Mouse (Mus musculus) kidney, embryonic 15.5 days (tissue): ENCODE measurements at regions not wholly inside any gene's neighbourhood (a gene's known extent, or its start where the extent isn't known, plus 50 kb on each side); places are given as distances from the start of the nearest gene placed in this dataset. TPM values are rescaled to one million over a fixed set of nuclear protein-coding genes. Genes with fewer than 3 reads are reported as not detected.

Experiments
- ATAC-seq: fragments of 200-750 bp; cut with Nextera tagmentation; replicated peaks from 2 replicates; pipeline ENCODE4 v1.8.0; 2017; ENCODE audit warnings: moderate TSS enrichment; ENCODE audit not compliant: low FRiP score
- H3K27ac ChIP-seq: fragments of 300-500 bp; sonication (generic); 2 replicates; pipeline ENCODE4 v1.5.1; 2015; ENCODE audit warnings: mild to moderate bottlenecking, inconsistent platforms
- H3K27me3 ChIP-seq: fragments of 300-500 bp; sonication (generic); 2 replicates; pipeline ENCODE4 v1.6.1; 2015; ENCODE audit warnings: inconsistent platforms
- H3K36me3 ChIP-seq: fragments of 300-500 bp; sonication (generic); 2 replicates; pipeline ENCODE4 v1.6.1; 2015; ENCODE audit warnings: inconsistent platforms
- H3K4me1 ChIP-seq: fragments of 300-500 bp; sonication (generic); 2 replicates; pipeline ENCODE4 v1.6.1; 2015; ENCODE audit warnings: inconsistent platforms
- H3K4me2 ChIP-seq: fragments of 300-500 bp; sonication (generic); 2 replicates; pipeline ENCODE4 v1.6.1; 2015; ENCODE audit warnings: moderate library complexity, mild to moderate bottlenecking, inconsistent platforms
- H3K4me3 ChIP-seq: fragments of 300-500 bp; sonication (generic); replicated peaks from 2 replicates; pipeline ENCODE4 v1.5.1; 2015; ENCODE audit warnings: mild to moderate bottlenecking, inconsistent platforms
- H3K9ac ChIP-seq: fragments of 300-500 bp; sonication (generic); 2 replicates; pipeline ENCODE4 v1.6.1; 2015; ENCODE audit warnings: mild to moderate bottlenecking, inconsistent platforms
- H3K9me3 ChIP-seq: fragments of 300-500 bp; sonication (generic); replicated peaks from 2 replicates; pipeline ENCODE4 v1.6.1; 2016; ENCODE audit warnings: inconsistent platforms
- WGBS: fragments of 180-500 bp; shearing (Covaris S2); methylation state at CpG from one replicate; pipeline ENCODE4 v1.1.7; 2015; ENCODE audit warnings: mixed read lengths; 5-methylcytosine and 5-hydroxymethylcytosine counted together
- microRNA-seq: library from miRNA; unstranded; fragments of <30 nt; microRNA quantifications from one replicate; pipeline ENCODE4, GENCODE M21; 2016

DNA sequence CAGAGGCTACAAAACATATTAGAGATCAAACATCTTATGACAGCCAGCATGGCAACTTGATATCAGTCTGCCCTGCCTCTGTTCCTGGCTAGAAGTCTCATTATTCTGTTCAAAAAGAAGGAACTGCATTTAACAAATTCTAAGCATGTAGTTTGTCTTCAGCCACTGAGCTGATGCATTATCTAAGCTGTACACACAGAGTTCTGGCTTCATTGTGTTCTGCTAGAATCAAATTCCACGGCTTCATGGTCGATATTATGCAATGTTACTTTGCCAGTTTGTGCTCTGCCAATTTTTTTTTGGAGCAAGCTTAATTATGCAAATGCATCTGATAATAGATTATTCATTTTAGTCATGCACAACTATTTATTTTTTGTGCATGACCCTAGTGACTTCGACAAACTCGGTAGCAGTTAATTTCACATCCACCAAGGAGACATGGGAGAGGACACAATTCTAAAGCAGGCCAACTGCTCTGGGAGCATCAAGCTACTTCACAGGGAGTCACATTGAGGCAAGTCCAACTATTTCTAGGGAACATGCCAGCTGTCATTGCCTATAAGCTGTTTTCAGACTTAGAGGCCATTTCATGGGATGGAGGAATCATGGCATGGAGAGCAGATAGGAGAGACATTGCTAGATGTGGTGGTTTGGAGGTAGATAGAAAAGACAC lies 360.8 kb downstream of the Kif20b start:
- H3K9ac ChIP-seq = no peak overlapping the region
- H3K4me3 ChIP-seq = no peak overlapping the region
- 85% methylated on average over 4 of the region's 4 CpGs for WGBS
- no peak overlapping the region for H3K27ac ChIP-seq
- no peak overlapping the region for H3K4me2 ChIP-seq
- no peaks in the 10 kb centered on the region for H3K36me3 ChIP-seq
- H3K4me1 ChIP-seq = no peaks in the 10 kb centered on the region
- no peaks in the 10 kb centered on the region for H3K27me3 ChIP-seq
- no peak for ATAC-seq
- no peaks in the 10 kb centered on the region for H3K9me3 ChIP-seq

- Histone ChIP-seq H3K4me2 (no peak overlapping the region), H3K9me3 (no peaks in the 10 kb centered on the region), H3K36me3 (no peaks in the 10 kb centered on the region), H3K4me1 (no peaks in the 10 kb centered on the region), H3K27ac (no peak overlapping the region), H3K4me3 (no peak overlapping the region), H3K27me3 (no peaks in the 10 kb centered on the region), H3K9ac (no peak overlapping the region)
- 77% methylated on average over 2 of the region's 2 CpGs for WGBS
- no peak for ATAC-seq
These were observed 376.7 kb downstream of the Kif20b start for GRCm38 (mm10) chr19:35298846-35299245.

DNA sequence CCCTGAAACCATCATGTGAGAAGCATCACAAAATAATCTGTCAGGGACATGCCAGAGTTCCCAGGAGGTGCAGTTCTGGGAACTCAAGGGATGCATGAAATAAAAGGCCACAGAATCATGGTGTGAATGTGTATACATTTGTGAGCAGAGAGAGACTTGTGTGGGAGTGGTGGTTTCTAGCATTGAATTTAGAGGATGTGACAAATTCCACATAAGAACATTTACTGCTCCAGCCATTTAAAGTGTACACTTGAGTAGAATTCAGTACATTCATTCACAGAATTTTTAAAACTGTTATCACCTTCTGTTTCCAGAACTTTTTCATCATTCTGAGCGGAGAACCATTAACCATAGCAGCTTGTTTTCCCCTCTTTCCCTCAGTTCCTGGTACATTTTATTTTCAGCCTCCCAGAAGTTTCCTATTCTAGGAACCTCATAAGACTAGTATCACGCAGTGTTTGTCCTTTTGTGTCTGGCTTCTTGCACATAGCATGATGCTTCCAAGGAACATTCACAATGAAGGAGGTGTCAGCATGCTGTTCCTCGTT lies 380.6 kb downstream of the Kif20b start:
- no peaks in the 10 kb centered on the region for H3K27me3 ChIP-seq
- 86% methylated on average over 3 of the region's 3 CpGs for WGBS
- H3K4me2 ChIP-seq = no peak overlapping the region
- H3K4me3 ChIP-seq = no peak overlapping the region
- H3K9ac ChIP-seq = no peak overlapping the region
- no peaks in the 10 kb centered on the region for H3K36me3 ChIP-seq
- H3K27ac ChIP-seq = no peak overlapping the region
- no peaks in the 10 kb centered on the region for H3K4me1 ChIP-seq
- no peak for ATAC-seq
- no peaks in the 10 kb centered on the region for H3K9me3 ChIP-seq

Small RNA genes in the stretch of these regions (microRNA-seq; reads per million reads assigned to microRNA genes)
- gene Gm23075 = not detected
